Mouse (Mus musculus) thymus, adult 2 months (tissue): Measurements from ENCODE around the gene Vinac1. TPM values are rescaled to one million over a fixed set of nuclear protein-coding genes. Genes with fewer than 3 reads are reported as not detected.

Source experiments
- DNase-seq: peaks from one replicate; pipeline ENCODE4 v3.0.0; 2021
- H3K27ac ChIP-seq: fragments of 200-500 bp; 2 replicates; pipeline ENCODE4 v1.5.1; 2012; ENCODE audit warnings: low read length, control low read depth; ENCODE audit not compliant: control insufficient read depth, insufficient read depth
- H3K27me3 ChIP-seq: fragments of 200-500 bp; 2 replicates; pipeline ENCODE4 v1.6.1; 2012; ENCODE audit warnings: mild to moderate bottlenecking, low read length, moderate library complexity, mixed read lengths; ENCODE audit not compliant: control insufficient read depth, insufficient read depth
- H3K36me3 ChIP-seq: fragments of 200-500 bp; 2 replicates; pipeline ENCODE4 v1.6.1; 2012; ENCODE audit warnings: mild to moderate bottlenecking, low read length, moderate library complexity; ENCODE audit not compliant: control insufficient read depth, insufficient read depth
- H3K4me1 ChIP-seq: fragments of 200-500 bp; replicated peaks from 2 replicates; pipeline ENCODE4 v1.6.1; 2012; ENCODE audit warnings: low read length; ENCODE audit not compliant: control insufficient read depth, insufficient read depth
- H3K4me3 ChIP-seq: fragments of 200-500 bp; 2 replicates; pipeline ENCODE4 v1.5.1; 2012; ENCODE audit warnings: mild to moderate bottlenecking, low read length, control low read depth, moderate library complexity; ENCODE audit not compliant: control insufficient read depth, insufficient read depth
- CTCF ChIP-seq: fragments of 200-500 bp; IDR thresholded peaks from 2 replicates; pipeline ENCODE4 v1.5.1; 2012; ENCODE audit warnings: mild to moderate bottlenecking, control low read depth, low read length, moderate library complexity, borderline replicate concordance; ENCODE audit not compliant: control insufficient read depth, poor library complexity, insufficient read depth; ENCODE audit errors: extremely low read depth
- POLR2A ChIP-seq: fragments of 200-500 bp; IDR thresholded peaks from 2 replicates; pipeline ENCODE4 v1.6.1; 2012; ENCODE audit warnings: mild to moderate bottlenecking, low read length, control low read depth, moderate library complexity; ENCODE audit not compliant: control insufficient read depth, poor library complexity, insufficient read depth; ENCODE audit errors: extremely low read depth
- WGBS: fragments of 180-500 bp; shearing (Covaris S2); methylation state at CpG from one replicate; pipeline ENCODE4 v1.1.7; 2018; 5-methylcytosine and 5-hydroxymethylcytosine counted together
- polyA plus RNA-seq: library from polyadenylated mRNA; depleted of rRNA; stranded (reverse); fragments of >200 nt; gene quantifications from 2 replicates; pipeline ENCODE4 v1.2.3, GENCODE M21; 2012

The Vinac1 gene
- polyA plus RNA-seq, 1 experiment: 0.16 TPM

DNA sequence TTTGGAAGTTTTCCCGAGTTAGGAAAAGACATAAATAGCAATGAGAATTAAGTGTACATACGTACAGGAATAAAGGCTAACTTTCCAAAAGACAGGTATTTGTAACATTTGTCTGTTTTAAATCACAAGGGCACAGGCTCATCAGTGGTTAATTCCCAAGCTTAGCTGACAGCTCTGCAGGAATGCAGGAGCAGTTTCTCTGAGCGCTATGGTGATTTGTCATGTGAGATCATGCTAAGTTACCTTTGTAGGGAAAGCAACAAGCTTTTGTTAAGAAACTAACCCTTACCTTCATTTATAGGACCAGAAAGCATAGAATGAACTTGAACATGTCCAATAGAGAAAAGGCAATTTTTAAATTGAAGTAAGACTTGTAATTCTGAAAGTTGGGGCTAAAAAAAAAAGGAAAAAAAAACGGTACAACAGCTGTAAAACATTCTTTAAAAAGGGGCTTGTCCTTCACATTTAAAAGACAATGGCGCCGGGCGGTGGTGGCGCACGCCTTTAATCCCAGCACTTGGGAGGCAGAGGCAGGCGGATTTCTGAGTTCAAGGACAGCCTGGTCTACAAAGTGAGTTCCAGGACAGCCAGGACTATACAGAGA is 13.6 kb upstream of the Vinac1 start:
- H3K4me3 ChIP-seq: no peak overlapping the region
- WGBS: 89% methylated on average over 10 of the region's 10 CpGs
- no peak overlapping the region for H3K27ac ChIP-seq
- H3K27me3 ChIP-seq: no peaks in the 10 kb centered on the region
- H3K4me1 ChIP-seq: peaks cover 5% of the 10 kb centered on the region
- no peak for DNase-seq
- TF ChIP-seq CTCF (no peak), POLR2A (no peak)
- no peaks in the 10 kb centered on the region for H3K36me3 ChIP-seq

DNA sequence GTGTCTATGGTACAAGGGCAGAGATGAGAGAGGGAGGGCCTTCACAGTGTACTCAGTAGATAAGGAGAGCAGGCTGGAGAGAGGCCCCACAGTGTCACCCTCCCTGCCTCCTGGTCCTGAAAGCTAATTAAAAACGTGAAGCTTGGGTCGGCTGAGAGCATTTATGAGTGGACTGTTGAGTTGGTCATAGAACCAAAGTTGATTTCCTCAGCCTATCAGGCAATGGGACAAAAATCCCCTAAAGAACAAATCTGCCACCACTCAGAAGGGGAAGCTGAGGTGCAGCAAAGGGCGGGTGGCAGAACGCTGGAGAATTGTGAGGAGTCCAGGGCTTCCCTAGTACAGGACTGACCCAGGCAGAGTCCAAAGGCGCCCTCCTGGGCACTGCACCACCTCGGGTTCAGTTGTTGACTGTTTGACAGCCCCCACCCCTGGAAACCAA is 10.0 kb upstream of the Vinac1 start:
- no peak overlapping the region for H3K4me3 ChIP-seq
- H3K4me1 ChIP-seq: no peaks in the 10 kb centered on the region
- DNase-seq: no peak
- H3K27me3 ChIP-seq: no peaks in the 10 kb centered on the region
- TF ChIP-seq POLR2A: no peak
- TF ChIP-seq CTCF: no peak
- no peaks in the 10 kb centered on the region for H3K36me3 ChIP-seq
- no peak overlapping the region for H3K27ac ChIP-seq
- 77% methylated on average over 6 of the region's 6 CpGs for WGBS

DNA sequence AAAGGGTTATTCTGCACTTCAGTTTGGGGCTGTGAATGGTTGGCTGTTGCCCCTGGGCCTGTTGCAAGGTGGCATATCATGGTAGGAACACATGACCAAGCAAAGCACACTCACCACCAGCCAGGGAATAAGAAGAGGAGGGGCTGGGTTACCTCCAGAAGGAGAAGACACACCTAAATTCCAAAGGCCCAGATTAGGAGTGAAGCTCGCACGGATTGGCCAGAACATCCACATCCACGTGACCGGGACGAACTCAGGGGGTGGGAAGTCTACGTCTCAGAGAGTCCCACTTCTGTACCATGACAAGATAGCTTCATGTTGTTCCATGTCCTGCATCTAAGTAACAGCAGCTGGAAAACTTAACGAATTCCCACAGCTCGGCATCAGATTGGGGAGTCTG is 9.3 kb upstream of the Vinac1 start:
- TF ChIP-seq POLR2A (no peak), CTCF (no peak)
- over 99% methylated on average over 8 of the region's 8 CpGs for WGBS

DNA sequence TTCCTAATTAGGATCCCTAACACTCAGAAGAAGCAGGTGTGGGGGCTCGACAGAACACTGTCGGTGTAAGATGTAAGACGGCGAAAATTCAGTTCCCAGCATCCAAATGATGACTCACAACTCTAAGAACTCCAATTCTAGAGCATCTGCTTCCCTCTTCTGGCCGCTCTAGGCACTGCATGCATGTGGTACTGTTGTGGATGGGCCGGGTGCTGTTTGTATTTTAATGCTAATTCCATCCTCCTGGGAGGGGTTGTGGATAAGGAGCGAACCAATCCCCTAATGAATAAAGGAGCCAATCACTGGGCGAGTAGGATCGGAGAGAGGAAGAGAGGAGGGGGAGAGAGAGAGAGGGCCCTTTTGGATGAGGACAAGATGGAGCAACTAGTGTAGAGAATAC is 8.6 kb upstream of the Vinac1 start:
- Histone ChIP-seq H3K4me3 (no peak overlapping the region), H3K4me1 (no peaks in the 10 kb centered on the region), H3K27ac (no peak overlapping the region), H3K27me3 (no peaks in the 10 kb centered on the region), H3K36me3 (no peaks in the 10 kb centered on the region)
- TF ChIP-seq POLR2A: no peak
- no peak for TF ChIP-seq CTCF
- DNase-seq: peak; percentile 49
- WGBS: 75% methylated on average over 9 of the region's 9 CpGs

More for the DNA sequence above, 9.3 kb upstream of the Vinac1 start:
- DNase-seq: no peak
- H3K27me3 ChIP-seq: no peaks in the 10 kb centered on the region
- H3K4me1 ChIP-seq: no peaks in the 10 kb centered on the region
- H3K27ac ChIP-seq: no peak overlapping the region
- H3K4me3 ChIP-seq: no peak overlapping the region
- no peaks in the 10 kb centered on the region for H3K36me3 ChIP-seq

DNA sequence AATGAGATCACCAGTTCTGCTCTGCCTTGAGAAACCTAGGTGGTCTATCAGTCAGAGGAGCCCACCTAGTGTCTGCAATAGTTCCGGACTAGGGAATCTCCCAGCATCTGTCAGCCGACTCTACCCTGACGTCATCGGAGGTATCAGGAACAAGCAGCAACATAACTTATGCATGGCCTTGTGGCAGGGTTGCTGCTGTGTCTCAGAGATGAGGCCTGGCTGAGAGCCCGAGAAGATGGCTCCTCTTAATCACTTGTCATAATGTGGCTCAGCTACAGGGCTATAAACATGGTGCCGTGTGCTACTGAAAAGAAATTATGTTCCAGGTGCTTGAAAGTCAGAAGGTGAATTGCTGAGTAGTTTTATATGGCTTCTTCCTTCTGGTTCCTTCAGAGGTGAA is 7.8 kb upstream of the Vinac1 start:
- no peak for DNase-seq
- Histone ChIP-seq H3K4me3 (no peak overlapping the region), H3K4me1 (no peaks in the 10 kb centered on the region), H3K27ac (no peak overlapping the region), H3K36me3 (no peaks in the 10 kb centered on the region), H3K27me3 (no peaks in the 10 kb centered on the region)
- no peak for TF ChIP-seq POLR2A
- no peak for TF ChIP-seq CTCF
- WGBS: 91% methylated on average over 6 of the region's 6 CpGs

DNA sequence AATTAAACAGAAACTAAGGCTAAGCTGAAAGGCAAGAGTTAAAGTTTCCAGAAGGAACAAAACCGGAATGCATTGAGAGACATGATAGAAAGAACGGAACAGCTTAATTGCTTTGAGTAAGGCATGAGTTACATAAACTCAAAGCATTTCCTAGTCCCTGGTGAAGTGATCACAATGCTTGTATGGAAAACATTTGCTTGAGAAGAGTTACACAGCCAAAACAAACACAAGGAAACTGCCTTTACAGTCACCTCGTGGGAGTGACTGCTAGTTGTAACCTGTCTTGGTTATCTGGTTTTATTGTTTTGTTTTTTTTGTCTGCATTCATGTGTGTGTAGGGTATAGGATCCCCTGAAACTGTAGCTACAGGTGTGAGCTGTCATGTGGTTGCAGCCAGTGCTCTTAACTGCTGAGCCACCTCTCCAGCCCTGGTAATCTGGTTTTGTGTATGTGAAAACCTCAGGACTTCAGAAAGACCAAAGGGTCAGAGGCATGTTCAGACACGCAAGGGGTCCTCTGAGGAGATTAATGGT is 4.5 kb upstream of the Vinac1 start:
- H3K27ac ChIP-seq: no peak overlapping the region
- WGBS: 66% methylated on average over 4 of the region's 4 CpGs
- DNase-seq: no peak
- H3K4me1 ChIP-seq: no peaks in the 10 kb centered on the region
- H3K27me3 ChIP-seq: no peaks in the 10 kb centered on the region
- no peaks in the 10 kb centered on the region for H3K36me3 ChIP-seq
- H3K4me3 ChIP-seq: no peak overlapping the region
- no peak for TF ChIP-seq CTCF

DNA sequence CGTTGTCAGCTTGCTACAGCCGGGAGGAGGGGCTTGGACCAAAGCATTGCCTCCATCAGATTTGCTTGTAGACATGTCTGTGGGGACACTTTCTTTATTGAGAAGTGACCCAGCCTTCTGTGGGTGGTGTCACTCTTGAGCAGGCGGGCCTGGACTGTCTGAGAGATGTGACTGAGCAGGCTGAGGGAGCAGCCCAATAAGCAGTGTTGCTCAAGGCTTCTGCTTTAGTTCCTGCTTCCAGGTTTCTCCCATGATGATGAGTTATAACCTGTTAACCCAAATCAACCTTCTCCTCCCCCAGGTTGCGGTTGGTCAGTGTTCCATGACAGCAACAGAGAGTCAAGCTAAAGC is 1.2 kb downstream of the Vinac1 start:
- no peak overlapping the region for H3K27ac ChIP-seq
- WGBS: 88% methylated on average over 4 of the region's 4 CpGs
- H3K4me1 ChIP-seq: no peaks in the 10 kb centered on the region

More for the DNA sequence above, 1.2 kb downstream of the Vinac1 start:
- Histone ChIP-seq H3K36me3 (no peaks in the 10 kb centered on the region), H3K4me3 (no peak overlapping the region), H3K27me3 (no peaks in the 10 kb centered on the region)
- no peak for DNase-seq
- no peak for TF ChIP-seq CTCF
- no peak for TF ChIP-seq POLR2A
